In genomic region chr5:104141067-104141466, GRCm38 (mm10) we compare ENCODE assay signal across 29 mouse cellular contexts. TPM values are rescaled to one million over a fixed set of nuclear protein-coding genes. Genes with fewer than 3 reads are reported as not detected.
A peak's percentile ranks its signal among the peaks of the same experiment; 100 is the strongest.
DNase-seq lines count a peak whose midpoint lies in the region; TF ChIP-seq lines count a peak whose summit lies in the region.
"Had no signal": no experiment of that assay in that cellular context is flagged by ENCODE, and none has a peak within 500 bp of the region (broad histone marks: within the 10 kb centered on the region; RNA-seq: fewer than 3 reads in every experiment).

No protein-coding gene starts in this region.

- no peak for TF ChIP-seq POLR2A in brain, embryonic 14.5 days (IDR thresholded peaks at IDR 0.05; ENCODE audit: borderline replicate concordance, extremely low read depth, insufficient read depth, insufficient read length, poor library complexity, severe bottlenecking)

- no peak overlapping the region for H3K27ac ChIP-seq in layer of hippocampus, adult 2 months
- H3K27ac ChIP-seq: embryonic facial prominence, embryonic 13.5 days; forebrain, embryonic 15.5 days; hindbrain, embryonic 15.5 days; liver, embryonic 13.5 days; midbrain, embryonic 13.5 days had no signal

- intact Hi-C loops in heart, postnatal 14 days (cut with DNase I) = no loop called here

- peak; percentile 76 for TF ChIP-seq CTCF in layer of hippocampus, adult 2 months (conservative IDR thresholded peaks at IDR 0.05)
- TF ChIP-seq CTCF in brain, embryonic 14.5 days (IDR thresholded peaks at IDR 0.05; ENCODE audit: borderline replicate concordance, extremely low read depth, insufficient read depth, insufficient read length) = peak; percentile 24; the same call in 1 of the 2 replicates

- DNase-seq in heart, adult 11 months = peak; percentile 14
- no peak for DNase-seq in heart, postnatal 14 days
- no peak for DNase-seq in layer of hippocampus, adult 2 months (ENCODE audit: low spot score in 2 of 2)
- DNase-seq in layer of hippocampus, adult 9-11 months = no peak
- DNase-seq in 3T3-L1 (ENCODE audit: low read depth, low spot score) = peak; percentile 44
- DNase-seq in brain, embryonic 14.5 days (ENCODE audit: low read depth) = no peak
- DNase-seq in testis, postnatal 10 days (ENCODE audit: low spot score) = no peak
- DNase-seq: adrenal gland, adult 2 months; cerebellum, adult 9-10 months; kidney, adult 18-20 months; kidney, postnatal 14 days; liver, embryonic 13.5 days; lung, postnatal 14 days; thymus, postnatal 25 days had no signal

- no peak overlapping the region for H3K4me3 ChIP-seq in layer of hippocampus, adult 2 months
- H3K4me3 ChIP-seq: embryonic facial prominence, embryonic 13.5 days; forebrain, embryonic 15.5 days; hindbrain, embryonic 15.5 days; liver, embryonic 13.5 days; midbrain, embryonic 13.5 days; myocyte had no signal

RNA-seq across cellular contexts. Expression of gene Sparcl1, which starts 27.5 kb away (rescaled TPM):
- total RNA-seq in heart, postnatal 14 days (2021) = 100 to 1,000 TPM; 335 to 337 TPM
- 1,000 to 10,000 TPM; 1,426 to 1,439 TPM for total RNA-seq in layer of hippocampus, adult 2 months (2021)
- polyA plus RNA-seq in brain, embryonic 14.5 days (2012; rRNA removed) = 75.9 and 150 TPM in 2 replicates
- total RNA-seq: common myeloid progenitor, adult 5-6 weeks; megakaryocyte, adult 5-6 weeks had no signal
- polyA plus RNA-seq: C2C12 had no signal

RNA-seq across cellular contexts. Expression of gene Dspp, which starts 29.4 kb away (rescaled TPM):
- not detected for total RNA-seq in heart, postnatal 14 days (2021)
- total RNA-seq in layer of hippocampus, adult 2 months (2021) = not detected
- polyA plus RNA-seq in brain, embryonic 14.5 days (2012; rRNA removed) = not detected in 2 replicates
- total RNA-seq: adrenal gland, adult 2 months; common myeloid progenitor, adult 5-6 weeks; gastrocnemius, adult 18-20 months; heart, postnatal 25 days; megakaryocyte, adult 5-6 weeks had no signal
- polyA plus RNA-seq: adrenal gland, adult 2 months; C2C12; heart, embryonic 11.5 days; hindbrain, embryonic 15.5 days; limb, embryonic 11.5 days; liver, embryonic 13.5 days; midbrain, embryonic 13.5 days; myocyte; neural tube, embryonic 14.5 days; small intestine, adult 2 months; testis, adult 2 months had no signal

Comparison
In these comparisons a context has a peak if more than half of its experiments do, and no peak if none do; other contexts are left out.
1. DNase-seq: peak in heart, adult 11 months (single experiment) and 3T3-L1 (single experiment); none in heart, postnatal 14 days (0 of 2), layer of hippocampus, adult 2 months (0 of 2), layer of hippocampus, adult 9-11 months (single experiment), brain, embryonic 14.5 days (single experiment) and testis, postnatal 10 days (single experiment).
2. RNA of gene Sparcl1, which starts 27.5 kb away (total RNA-seq): 1,426 to 1,439 TPM in layer of hippocampus, adult 2 months; 335 to 337 TPM in heart, postnatal 14 days; every median in the first group is over 4 times any median in the second.